Mouse (Mus musculus) olfactory bulb, adult 2 months (tissue): Measurements from ENCODE around the gene Nisch.

Experiments used
- CTCF ChIP-seq: fragments of 200-500 bp; IDR thresholded peaks from 2 replicates; pipeline ENCODE4 v1.5.1; 2012; ENCODE audit warnings: low read depth, mild to moderate bottlenecking, low read length, moderate library complexity; ENCODE audit not compliant: insufficient read depth
- POLR2A ChIP-seq: fragments of 200-500 bp; IDR thresholded peaks from 2 replicates; pipeline ENCODE4 v1.6.1; 2012; ENCODE audit warnings: mild to moderate bottlenecking, low read depth, low read length, moderate library complexity; ENCODE audit not compliant: insufficient read depth

- TF ChIP-seq CTCF (no peak), POLR2A (no peak)
These were observed 50.6 kb downstream of the Nisch start for GRCm38 (mm10) chr14:31165991-31166630.
